Mouse (Mus musculus): ENCODE measurements around the gene Nucks1.

Gene Nucks1

DNA sequence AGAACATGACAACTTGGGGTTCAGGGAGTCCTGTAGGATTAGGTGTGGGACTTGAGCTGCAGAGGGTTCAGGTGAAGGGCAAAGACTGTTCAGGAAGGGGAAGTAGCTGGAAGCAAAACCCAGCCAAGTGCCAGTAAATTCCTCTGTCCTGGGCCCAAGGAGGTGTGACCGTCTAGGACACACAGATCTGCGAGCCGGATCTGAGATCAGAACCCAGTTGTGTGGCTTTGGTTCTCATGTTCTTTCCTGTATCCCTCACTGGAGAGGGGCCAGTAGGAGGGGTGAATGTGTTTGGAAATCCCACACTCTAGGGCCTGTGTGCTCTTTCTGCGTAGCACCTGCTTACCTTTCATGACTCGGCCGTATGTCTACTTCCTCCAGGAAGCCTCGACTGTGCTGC is 57.0 kb downstream of the Nucks1 start:
- DNase-seq (ENCODE audit: low spot score): no peak

- DNase-seq (ENCODE audit: low spot score): no peak
These were observed 58.2 kb downstream of the Nucks1 start for GRCm38 (mm10) chr1:131968556-131968955.

DNA sequence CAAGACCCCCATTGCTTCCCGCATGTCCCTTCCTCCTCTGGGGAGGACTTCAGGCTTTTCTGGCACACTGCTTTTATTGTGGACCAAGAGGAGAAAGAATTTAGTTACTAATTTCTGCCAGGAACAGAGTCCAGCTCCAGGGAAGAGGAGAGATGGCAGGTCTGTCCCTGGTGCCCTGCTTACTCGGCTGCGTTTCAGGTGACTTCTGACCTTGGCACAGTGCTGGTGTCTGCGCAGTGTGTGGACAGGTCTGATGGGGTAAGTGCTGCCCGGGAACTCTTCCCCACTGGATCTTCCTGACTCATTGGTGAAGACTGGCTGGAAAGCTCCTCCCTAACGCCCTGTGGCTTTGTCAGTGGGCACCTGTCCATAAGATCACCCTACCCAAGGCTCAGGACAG is 58.6 kb downstream of the Nucks1 start:
- DNase-seq (ENCODE audit: low spot score): no peak

DNA sequence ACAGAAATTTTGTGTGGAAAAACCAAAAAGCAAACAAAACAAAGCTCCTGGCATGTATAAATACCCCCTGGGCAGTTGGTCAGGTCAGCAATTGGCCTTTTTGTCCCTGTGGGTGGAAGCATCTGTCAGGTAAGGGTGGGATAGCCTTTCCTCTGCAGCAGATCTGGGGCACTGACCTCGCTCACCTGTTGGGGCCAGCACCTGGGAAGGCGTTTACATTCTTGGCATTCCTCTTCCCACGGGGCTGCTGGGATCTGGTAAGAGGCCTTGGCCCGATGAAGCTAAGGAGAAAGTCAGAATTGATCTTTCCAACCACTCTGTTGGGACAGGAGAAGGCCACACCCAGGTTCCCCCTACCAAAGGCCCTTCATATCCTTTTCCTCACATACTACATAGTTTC is 59.5 kb downstream of the Nucks1 start:
- no peak for DNase-seq (ENCODE audit: low spot score)

DNA sequence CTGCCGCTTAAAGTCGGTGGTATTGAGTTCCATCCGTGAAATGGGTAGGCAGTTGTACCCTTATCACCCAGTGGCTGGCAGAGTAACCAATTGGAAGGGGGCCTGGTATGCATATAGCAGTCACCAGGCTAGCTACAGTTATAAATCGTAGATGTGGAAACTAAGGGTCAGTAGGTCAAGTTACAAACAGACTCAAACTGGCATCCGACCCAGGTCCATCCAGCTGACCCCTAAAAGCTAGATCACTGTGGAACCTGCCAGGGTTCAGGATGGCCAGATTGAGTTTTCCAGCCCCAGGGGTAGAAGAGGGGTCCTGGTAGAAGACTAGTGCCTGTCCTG is 60.0 kb downstream of the Nucks1 start:
- DNase-seq (ENCODE audit: low spot score): no peak

DNA sequence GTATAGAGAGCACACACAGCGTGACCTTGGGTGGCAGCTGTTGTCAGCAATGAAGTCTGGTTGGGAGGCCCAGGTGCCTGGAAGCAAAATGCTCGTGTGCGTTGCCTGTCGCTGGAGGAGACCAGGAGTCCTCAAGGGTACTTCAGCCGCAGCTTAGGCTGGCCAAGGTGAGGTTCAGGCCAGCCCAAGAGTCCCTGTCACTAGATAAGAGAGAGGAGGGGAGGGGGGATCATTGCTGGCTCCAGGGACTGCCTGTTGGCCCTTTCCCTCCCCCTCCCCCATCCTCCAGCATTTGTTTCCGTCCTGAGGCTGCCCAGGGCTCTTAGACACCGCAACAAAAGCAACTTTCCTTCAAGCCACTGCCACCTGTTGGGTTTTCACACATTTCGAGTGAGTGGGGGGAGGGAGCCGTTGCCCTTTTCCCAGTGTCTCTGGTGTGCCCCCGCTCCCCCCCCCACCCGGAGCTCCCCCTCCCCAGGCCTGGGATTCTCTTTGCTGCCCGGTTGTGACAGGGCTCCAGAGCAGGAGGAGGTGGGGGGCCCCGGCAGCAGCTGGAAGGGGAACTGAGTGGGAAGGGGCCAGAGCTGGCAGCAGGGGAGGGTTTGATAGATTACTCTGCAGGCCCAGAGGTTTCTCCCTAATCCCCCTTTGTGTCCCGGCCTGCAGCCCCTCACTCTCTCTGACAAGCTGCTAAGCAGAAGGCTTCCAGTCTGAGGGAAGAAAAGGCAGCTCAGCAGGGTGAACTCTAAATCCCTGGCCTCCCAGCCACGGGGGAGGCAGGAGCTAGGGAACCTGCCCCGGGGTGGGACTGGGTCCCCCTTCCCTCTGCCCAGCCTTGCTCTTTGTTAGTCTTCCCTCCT is 60.6 kb downstream of the Nucks1 start:
- DNase-seq (ENCODE audit: low spot score): no peak

DNA sequence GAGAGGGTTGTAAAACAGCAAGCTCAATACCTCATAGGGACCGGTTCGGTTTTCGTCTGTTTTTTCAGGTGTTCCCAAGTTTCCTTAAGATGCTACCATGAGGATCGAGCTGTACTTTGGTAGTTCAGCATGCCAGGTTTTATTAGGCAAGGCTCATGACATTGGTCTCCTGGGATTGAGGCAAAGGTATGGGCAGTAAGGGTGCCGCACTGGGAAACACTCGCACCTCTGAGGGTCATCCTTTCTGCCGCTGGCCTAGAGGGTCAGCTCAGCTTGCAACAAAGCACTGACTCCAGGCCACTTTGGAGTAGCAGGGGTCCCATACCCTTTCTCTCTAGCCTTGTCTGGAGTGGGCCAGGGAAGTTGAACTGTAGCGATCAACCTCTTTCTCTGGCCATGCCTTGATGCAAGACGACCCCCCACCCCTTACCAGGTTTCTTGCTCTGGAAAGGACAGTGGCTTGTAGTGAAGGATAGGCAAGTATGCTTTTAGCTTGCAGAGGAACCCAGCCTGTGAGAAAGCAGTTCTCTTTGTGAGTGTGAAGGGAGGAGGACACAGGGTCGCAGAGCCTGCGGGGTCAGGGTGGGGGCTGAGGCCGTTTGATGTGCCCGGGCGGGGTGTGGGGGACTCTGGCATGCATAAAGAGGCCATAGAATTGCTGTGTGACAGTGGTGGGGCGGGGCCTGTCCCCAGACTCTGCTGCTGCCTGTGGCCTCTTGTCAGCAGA is 61.6 kb downstream of the Nucks1 start:
- DNase-seq (ENCODE audit: low spot score): no peak

DNA sequence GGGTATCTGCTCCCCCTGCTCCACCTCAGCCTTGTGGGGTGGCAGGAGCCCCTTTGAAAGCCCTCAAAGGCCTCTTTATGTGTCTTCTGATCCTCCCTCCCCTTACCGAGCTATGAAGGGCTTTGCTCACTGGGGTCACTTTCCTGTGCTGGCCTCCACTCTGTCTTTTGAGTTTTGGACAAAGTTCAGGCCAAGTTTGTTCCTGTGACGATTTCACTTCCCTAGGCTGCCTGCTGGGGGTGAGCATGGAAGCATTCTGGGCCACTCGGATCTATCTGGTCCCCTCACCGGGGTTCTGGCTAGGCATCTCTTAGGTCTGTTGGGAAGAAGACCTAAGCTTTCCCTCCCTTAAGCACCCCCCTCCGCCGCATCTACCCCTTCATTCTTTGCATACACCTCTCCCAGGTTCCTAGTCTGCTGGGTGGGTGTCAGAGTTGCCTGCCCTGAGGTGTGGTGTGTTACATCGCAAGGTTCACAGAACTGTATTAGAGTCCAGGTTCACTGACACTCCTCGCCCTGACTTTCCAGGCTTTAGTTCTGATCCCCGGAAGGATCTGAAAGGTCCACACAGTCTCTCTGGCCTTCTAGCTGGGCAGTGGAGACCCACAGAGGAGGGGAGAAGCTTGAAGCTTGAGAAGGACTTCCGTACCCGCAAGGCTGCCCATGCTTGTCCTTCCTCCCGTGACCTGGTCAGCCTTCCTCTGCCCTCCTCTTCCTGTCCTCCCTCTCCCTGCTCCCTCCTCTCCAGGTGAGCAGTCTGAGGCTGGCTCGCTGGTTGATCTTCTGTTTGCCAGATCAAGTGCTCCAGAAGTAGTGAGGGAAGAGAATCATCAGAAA is 62.4 kb downstream of the Nucks1 start:
- no peak for DNase-seq (ENCODE audit: low spot score)

DNA sequence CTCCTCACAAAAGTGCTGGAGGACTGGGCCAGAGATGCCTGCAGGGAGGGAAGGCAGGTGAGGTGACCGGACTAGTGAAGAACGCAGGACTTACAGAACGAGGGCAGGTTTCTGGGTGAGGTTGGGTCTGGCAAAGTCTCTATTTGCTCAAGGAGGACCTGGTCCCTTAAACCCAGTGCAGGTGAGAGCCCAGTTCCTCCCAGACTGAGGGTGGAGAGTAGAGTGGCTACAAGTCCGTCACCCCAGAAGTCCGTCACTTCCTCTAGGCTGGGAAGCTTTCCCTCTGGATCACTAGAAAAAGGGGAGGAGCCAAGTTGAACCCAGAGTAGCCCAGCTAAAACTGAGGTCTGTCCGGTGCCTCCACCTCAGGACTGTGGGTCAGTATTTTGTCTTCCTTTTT is 63.7 kb downstream of the Nucks1 start:
- DNase-seq (ENCODE audit: low spot score): no peak

DNA sequence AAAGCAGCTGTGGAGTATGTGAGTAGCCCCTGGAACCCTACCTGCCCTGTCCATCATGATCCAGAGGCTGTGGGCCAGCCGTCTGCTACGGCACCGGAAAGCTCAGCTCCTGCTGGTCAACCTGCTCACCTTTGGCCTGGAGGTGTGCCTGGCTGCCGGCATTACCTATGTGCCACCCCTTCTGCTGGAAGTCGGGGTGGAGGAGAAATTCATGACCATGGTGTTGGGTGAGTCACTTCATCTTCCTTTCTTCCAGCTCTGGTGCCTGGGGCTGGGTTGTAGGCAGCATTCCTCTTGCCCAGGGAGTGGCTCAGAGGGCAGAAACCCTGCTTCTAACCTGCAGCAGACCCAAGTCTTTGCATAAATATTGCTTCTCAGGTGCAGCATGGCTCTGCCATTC is 66.6 kb downstream of the Nucks1 start:
- no peak for DNase-seq (ENCODE audit: low spot score)

DNA sequence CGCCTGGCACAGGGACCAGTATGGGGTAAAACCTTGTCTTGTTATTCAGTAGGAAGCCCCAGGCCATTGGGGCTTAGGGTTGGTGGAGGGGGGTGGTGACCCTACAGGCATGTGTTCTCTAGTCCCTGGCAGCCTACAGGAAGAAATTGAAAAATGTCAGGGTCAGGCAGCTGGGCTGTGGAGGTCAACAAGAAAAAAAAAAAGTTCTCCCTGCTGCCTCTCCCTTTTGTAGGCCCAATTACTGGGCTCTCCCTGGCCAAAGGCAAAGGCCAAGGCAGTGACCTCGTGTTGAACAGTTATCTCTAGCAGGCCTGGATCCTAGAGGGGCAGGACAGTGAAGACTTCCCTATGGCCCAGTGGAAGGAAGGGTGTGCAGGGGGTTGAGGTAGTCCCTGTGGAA is 70.1 kb downstream of the Nucks1 start:
- DNase-seq (ENCODE audit: low spot score): no peak

GRCm38 (mm10) chr1:131981378-131982013 is 71.2 kb downstream of the Nucks1 start:
- peak; percentile 70 for DNase-seq (ENCODE audit: low spot score)

- DNase-seq (ENCODE audit: low spot score): peak; percentile 74
These were observed 72.6 kb downstream of the Nucks1 start for GRCm38 (mm10) chr1:131982907-131983306.

GRCm38 (mm10) chr1:131983806-131984205 is 73.5 kb downstream of the Nucks1 start:
- no peak for DNase-seq (ENCODE audit: low spot score)

Measured in ovary, postnatal 14 days (tissue).